Mouse (Mus musculus) myocyte (in vitro differentiated cells): Measurements from ENCODE around the gene Tmem54. TPM values are rescaled to one million over a fixed set of nuclear protein-coding genes. Genes with fewer than 3 reads are reported as not detected.

ENCODE experiments used
- H3K27me3 ChIP-seq: one replicate; pipeline ENCODE4 v1.6.1; 2011; ENCODE audit not compliant: control insufficient read depth, insufficient read depth, insufficient read length
- H3K36me3 ChIP-seq: one replicate; pipeline ENCODE4 v1.6.1; 2011; ENCODE audit not compliant: control insufficient read depth, insufficient read depth
- H3K4me2 ChIP-seq: one replicate; pipeline ENCODE4 v1.6.1; 2011; ENCODE audit warnings: low read depth, control low read depth
- H3K4me3 ChIP-seq: one replicate; pipeline ENCODE4 v1.5.1; 2011; ENCODE audit warnings: mild to moderate bottlenecking, control low read depth, moderate library complexity
- H3K79me2 ChIP-seq: one replicate; pipeline ENCODE4 v1.6.1; 2011; ENCODE audit not compliant: control insufficient read depth, insufficient read depth
- H3ac ChIP-seq: one replicate; pipeline ENCODE4 v1.6.1; 2011; ENCODE audit not compliant: control insufficient read depth, insufficient read length
- CEBPB ChIP-seq: IDR thresholded peaks from 2 replicates; pipeline ENCODE4 v1.6.1; 2011; ENCODE audit warnings: mild to moderate bottlenecking, moderate library complexity; ENCODE audit not compliant: poor library complexity, insufficient read depth, severe bottlenecking
- E2F4 ChIP-seq: IDR thresholded peaks from one replicate; pipeline ENCODE4 v1.6.1; 2011; ENCODE audit warnings: mild to moderate bottlenecking, control low read depth, moderate library complexity; ENCODE audit not compliant: insufficient read depth
- MAX ChIP-seq: IDR thresholded peaks from one replicate; pipeline ENCODE4 v1.6.1; 2011; ENCODE audit warnings: low read depth, mild to moderate bottlenecking, control low read depth
- MYOD1 ChIP-seq, 3 experiments: IDR thresholded peaks; one replicate each; pipeline ENCODE4 v1.6.1; 2011; ENCODE audit warnings: control low read depth in 2 of 3, low read depth in 2 of 3, mild to moderate bottlenecking in 2 of 3, moderate library complexity in 1 of 3; ENCODE audit not compliant: insufficient read length in 2 of 3, control insufficient read depth in 1 of 3
- MYOG ChIP-seq, 3 experiments: IDR thresholded peaks; one replicate each; pipeline ENCODE4 v1.6.1; 2011; ENCODE audit warnings: control low read depth in 2 of 3, low read depth in 2 of 3, mild to moderate bottlenecking in 2 of 3; ENCODE audit not compliant: insufficient read length in 2 of 3, control insufficient read depth in 1 of 3, insufficient read depth in 1 of 3
- POLR2A ChIP-seq: IDR thresholded peaks from one replicate; pipeline ENCODE4 v1.6.1; 2011; ENCODE audit warnings: low read depth, mild to moderate bottlenecking, control low read depth, moderate library complexity; ENCODE audit not compliant: insufficient read length
- POLR2AphosphoS2 ChIP-seq: IDR thresholded peaks from one replicate; pipeline ENCODE4 v1.6.1; 2011; ENCODE audit warnings: low read depth, control low read depth; ENCODE audit not compliant: insufficient read length
- REST ChIP-seq: IDR thresholded peaks from one replicate; pipeline ENCODE4 v1.6.1; 2011; ENCODE audit warnings: mild to moderate bottlenecking, control low read depth, moderate library complexity; ENCODE audit not compliant: insufficient read depth, insufficient read length
- SRF ChIP-seq: IDR thresholded peaks from one replicate; pipeline ENCODE4 v1.6.1; 2011; ENCODE audit warnings: low read depth; ENCODE audit not compliant: control insufficient read depth, insufficient read length
- TCF12 ChIP-seq: IDR thresholded peaks from one replicate; pipeline ENCODE4 v1.6.1; 2011; ENCODE audit warnings: mild to moderate bottlenecking, control low read depth; ENCODE audit not compliant: poor library complexity, insufficient read depth, severe bottlenecking
- TCF3 ChIP-seq: IDR thresholded peaks from one replicate; pipeline ENCODE4 v1.6.1; 2011; ENCODE audit warnings: low read depth, control low read depth; ENCODE audit not compliant: insufficient read length
- USF1 ChIP-seq: IDR thresholded peaks from one replicate; pipeline ENCODE4 v1.6.1; 2011; ENCODE audit warnings: low read depth, mild to moderate bottlenecking, control low read depth, moderate library complexity
- polyA plus RNA-seq: library from polyadenylated mRNA; unstranded; fragments of >200 nt; fragmentation: generic; extraction: Trizol; gene quantifications from one replicate; pipeline ENCODE4 v1.2.1, GENCODE M21; 2012; ENCODE audit warnings: missing spikeins

Tmem54 gene
- polyA plus RNA-seq, 1 experiment, result 0.41 TPM

DNA sequence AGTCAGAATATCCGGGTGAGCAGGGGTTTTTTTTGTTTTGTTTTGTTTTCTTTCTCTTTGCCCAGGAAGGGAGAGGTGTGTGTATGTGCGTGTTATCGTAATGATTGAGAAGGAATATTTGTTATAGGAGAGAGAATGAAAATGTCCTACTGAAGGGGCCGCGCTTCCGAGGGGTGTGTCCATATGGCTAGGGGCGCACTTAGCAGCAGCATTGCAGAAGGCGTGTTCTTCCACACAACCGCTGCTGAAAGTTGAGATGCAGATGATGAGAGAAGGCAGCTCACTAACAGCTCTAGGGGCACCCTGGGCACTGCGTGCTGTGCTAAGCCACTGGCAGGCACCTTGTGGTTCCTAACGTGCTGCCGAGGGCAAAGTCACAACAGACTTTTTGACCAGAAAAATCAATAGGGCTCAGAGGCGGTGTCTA lies 46.2 kb upstream of the Tmem54 start:
- Histone ChIP-seq H3K36me3 (peaks cover 6% of the 10 kb centered on the region), H3K27me3 (no peaks in the 10 kb centered on the region), H3ac (peak overlapping the region; percentile 69), H3K4me3 (peak overlapping the region; percentile 69), H3K79me2 (peaks cover 55% of the 10 kb centered on the region), H3K4me2 (peak overlapping the region; percentile 98)
- TF ChIP-seq TCF12 (no peak), POLR2A (no peak), POLR2AphosphoS2 (no peak)

DNA sequence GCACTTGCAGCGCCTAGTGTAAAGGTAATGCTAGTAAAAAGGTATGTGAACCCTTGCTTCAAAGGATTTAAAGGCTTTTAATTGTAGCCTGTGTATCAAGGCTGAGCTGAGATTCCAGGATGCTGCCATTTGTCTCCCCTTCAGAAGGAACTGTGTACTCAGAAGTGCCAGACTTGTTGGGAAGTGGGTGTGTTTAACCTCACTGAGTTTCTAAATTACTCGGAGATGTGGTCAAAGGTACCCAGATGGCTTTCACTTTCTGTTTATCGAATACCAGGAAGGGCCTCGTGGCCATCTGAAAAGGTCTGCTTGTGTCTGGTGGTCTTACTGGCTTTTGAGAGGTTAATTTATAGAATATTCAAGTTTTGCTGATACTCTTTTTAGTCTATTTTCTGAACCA lies 45.4 kb upstream of the Tmem54 start:
- H3K36me3 ChIP-seq, result peaks cover 6% of the 10 kb centered on the region
- peaks cover 61% of the 10 kb centered on the region for H3K79me2 ChIP-seq
- peak overlapping the region; percentile 69 for H3K4me3 ChIP-seq
- TF ChIP-seq TCF3 (no peak), POLR2A (no peak), TCF12 (no peak), MYOD1 (IDR thresholded peaks at IDR 0.05; ENCODE audit: control insufficient read depth in 1 of 3, insufficient read length in 2 of 3, low read depth in 2 of 3) (no peak), MYOG (IDR thresholded peaks at IDR 0.05; ENCODE audit: control insufficient read depth in 1 of 3, insufficient read depth in 1 of 3, insufficient read length in 2 of 3, low read depth in 2 of 3) (no peak), POLR2AphosphoS2 (no peak), USF1 (no peak), E2F4 (no peak), MAX (no peak), CEBPB (no peak)
- no peaks in the 10 kb centered on the region for H3K27me3 ChIP-seq
- H3ac ChIP-seq, result no peak overlapping the region
- peak overlapping the region; percentile 98 for H3K4me2 ChIP-seq

- Histone ChIP-seq H3K36me3 (peaks cover 6% of the 10 kb centered on the region), H3K27me3 (no peaks in the 10 kb centered on the region), H3K79me2 (peaks cover 77% of the 10 kb centered on the region), H3K4me3 (no peak overlapping the region), H3ac (no peak overlapping the region), H3K4me2 (no peak overlapping the region)
- no peak for TF ChIP-seq MAX
- no peak for TF ChIP-seq MYOG (IDR thresholded peaks at IDR 0.05; ENCODE audit: control insufficient read depth in 1 of 3, insufficient read depth in 1 of 3, insufficient read length in 2 of 3, low read depth in 2 of 3)
- TF ChIP-seq MYOD1 (IDR thresholded peaks at IDR 0.05; ENCODE audit: control insufficient read depth in 1 of 3, insufficient read length in 2 of 3, low read depth in 2 of 3), result no peak
Measured at GRCm38 (mm10) chr4:129061486-129061885, 43.9 kb upstream of the Tmem54 start.

- no peak overlapping the region for H3ac ChIP-seq
- no peaks in the 10 kb centered on the region for H3K27me3 ChIP-seq
- TF ChIP-seq REST, result no peak
- no peak for TF ChIP-seq TCF12
- TF ChIP-seq SRF, result no peak
- no peak for TF ChIP-seq CEBPB
- no peak for TF ChIP-seq TCF3
- no peak for TF ChIP-seq E2F4
- no peak overlapping the region for H3K4me3 ChIP-seq
- peaks cover 86% of the 10 kb centered on the region for H3K79me2 ChIP-seq
- no peak overlapping the region for H3K4me2 ChIP-seq
- peaks cover 6% of the 10 kb centered on the region for H3K36me3 ChIP-seq
Measured at GRCm38 (mm10) chr4:129062281-129063075, 42.9 kb upstream of the Tmem54 start.

DNA sequence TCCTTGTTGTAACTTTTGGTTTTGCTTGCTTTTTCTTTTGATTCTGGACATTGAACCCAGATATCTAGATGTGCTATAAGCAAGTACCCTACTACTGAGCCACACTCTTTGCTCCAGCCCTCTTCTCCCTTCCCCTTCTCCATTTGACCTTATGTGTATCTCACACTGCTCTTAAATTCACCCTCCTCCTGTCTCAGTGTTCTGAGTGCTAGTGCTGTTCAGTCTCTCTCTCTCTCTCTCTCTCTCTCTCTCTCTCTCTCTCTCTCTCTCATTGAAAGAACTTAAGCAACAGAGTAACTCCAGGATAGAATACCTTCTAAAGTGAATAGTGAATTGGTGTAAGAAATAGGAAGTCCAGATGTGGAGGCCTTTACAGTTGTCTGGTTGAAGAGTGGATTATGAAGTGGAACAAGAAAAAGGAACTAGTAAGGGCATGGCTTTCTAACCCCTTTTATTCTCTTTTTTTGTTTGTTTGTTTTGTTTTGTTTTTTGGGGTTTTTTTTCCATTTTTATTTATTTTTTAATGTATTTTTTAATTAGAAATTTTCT lies 39.6 kb upstream of the Tmem54 start:
- H3K27me3 ChIP-seq, result no peaks in the 10 kb centered on the region
- H3K4me2 ChIP-seq, result no peak overlapping the region
- H3K4me3 ChIP-seq, result no peak overlapping the region
- peaks cover 6% of the 10 kb centered on the region for H3K36me3 ChIP-seq
- peaks cover 83% of the 10 kb centered on the region for H3K79me2 ChIP-seq
- H3ac ChIP-seq, result no peak overlapping the region
- no peak for TF ChIP-seq SRF
- no peak for TF ChIP-seq TCF12
- no peak for TF ChIP-seq POLR2AphosphoS2
- no peak for TF ChIP-seq REST
- no peak for TF ChIP-seq MAX
- TF ChIP-seq E2F4, result no peak
- no peak for TF ChIP-seq TCF3
- TF ChIP-seq USF1, result no peak
- no peak for TF ChIP-seq MYOG (IDR thresholded peaks at IDR 0.05; ENCODE audit: control insufficient read depth in 1 of 3, insufficient read depth in 1 of 3, insufficient read length in 2 of 3, low read depth in 2 of 3)
- no peak for TF ChIP-seq POLR2A
